Mouse (Mus musculus): ENCODE data around the gene Slc35a5.

- TF ChIP-seq GATA1 (IDR thresholded peaks at IDR 0.05; ENCODE audit: low read length) (no peak), TAL1 (IDR thresholded peaks at IDR 0.05; ENCODE audit: low read length) (no peak)
Measured at GRCm38 (mm10) chr16:45098186-45098885, 60.2 kb downstream of the Slc35a5 start.
